Mouse (Mus musculus) CH12.LX (cell line): ENCODE results near the gene Ift22. TPM values are rescaled to one million over a fixed set of nuclear protein-coding genes. Genes with fewer than 3 reads are reported as not detected.
"Not testable (repeated sequence)": the region's sequence is repeated elsewhere in the genome, so short reads cannot be mapped to it uniquely, and the experiment has no call there.

ENCODE experiments used
- DNase-seq: peaks from one replicate; pipeline ENCODE4 v3.0.0-alpha.2; 2013; ENCODE audit errors: extremely low read depth
- H3K27ac ChIP-seq: 2 replicates; pipeline ENCODE4 v1.5.1; 2012; ENCODE audit warnings: low read depth, mild to moderate bottlenecking, control low read depth, moderate library complexity; ENCODE audit not compliant: insufficient read depth
- H3K27me3 ChIP-seq: replicated peaks from 2 replicates; pipeline ENCODE3; 2012; ENCODE audit warnings: inconsistent platforms
- H3K36me3 ChIP-seq, 2 experiments: replicated peaks in 1 of 2; 2 replicates each; pipeline versions ENCODE3 to v1.6.1; 2012; ENCODE audit warnings: inconsistent platforms in 1 of 2, low read length in 1 of 2, mild to moderate bottlenecking in 1 of 2, mixed read lengths in 1 of 2, moderate library complexity in 1 of 2; ENCODE audit not compliant: control insufficient read depth in 1 of 2, insufficient read depth in 1 of 2
- H3K4me1 ChIP-seq, 2 experiments: 2 replicates each; pipeline ENCODE4 v1.6.1; 2012; ENCODE audit warnings: inconsistent platforms in 1 of 2, moderate library complexity in 1 of 2; ENCODE audit not compliant: insufficient read depth in 2 of 2, control insufficient read depth in 1 of 2
- H3K4me2 ChIP-seq: 2 replicates; pipeline ENCODE4 v1.6.1; 2012; ENCODE audit warnings: low read depth, mild to moderate bottlenecking, control low read depth; ENCODE audit not compliant: poor library complexity, insufficient read depth, severe bottlenecking
- H3K4me3 ChIP-seq, 3 experiments: fragments of 150-350 bp in 1 of 3; sonication (generic) in 1 of 3; replicated peaks in 1 of 3; 2 replicates each; pipeline versions ENCODE3 to v1.5.1; 2011 to 2012; ENCODE audit warnings: low read depth in 2 of 3, low read length in 2 of 3, mild to moderate bottlenecking in 2 of 3, moderate library complexity in 2 of 3, control low read depth in 1 of 3, improper control_type of control experiment in 1 of 3, inconsistent platforms in 1 of 3, mixed read lengths in 1 of 3; ENCODE audit not compliant: poor library complexity in 1 of 3
- H3K79me2 ChIP-seq: replicated peaks from 2 replicates; pipeline ENCODE4 v1.6.1; 2012; ENCODE audit warnings: mild to moderate bottlenecking, moderate library complexity; ENCODE audit not compliant: control insufficient read depth, poor library complexity, insufficient read depth, severe bottlenecking; ENCODE audit errors: extremely low read depth
- H3K9ac ChIP-seq: 2 replicates; pipeline ENCODE4 v1.6.1; 2012; ENCODE audit warnings: low read depth, mild to moderate bottlenecking, control low read depth, moderate library complexity; ENCODE audit not compliant: insufficient read depth
- H3K9me3 ChIP-seq: replicated peaks from 2 replicates; pipeline ENCODE3; 2012; ENCODE audit warnings: low read length, inconsistent platforms, mixed read lengths
- BHLHE40 ChIP-seq: IDR thresholded peaks from 2 replicates; pipeline ENCODE4 v1.6.1; 2011; ENCODE audit warnings: mild to moderate bottlenecking, low read depth, low read length, improper control_type of control experiment
- CHD1 ChIP-seq: IDR thresholded peaks from 2 replicates; pipeline ENCODE4 v1.6.1; 2012; ENCODE audit warnings: low read depth, low read length, improper control_type of control experiment, inconsistent platforms
- CTCF ChIP-seq, 2 experiments: IDR thresholded peaks in 1 of 2; conservative IDR thresholded peaks in 1 of 2; 2 replicates each; pipeline ENCODE4 v1.5.1; 2011 to 2012; ENCODE audit warnings: low read depth in 2 of 2, low read length in 2 of 2, improper control_type of control experiment in 1 of 2, inconsistent platforms in 1 of 2, mild to moderate bottlenecking in 1 of 2, moderate library complexity in 1 of 2
- EP300 ChIP-seq: IDR thresholded peaks from 2 replicates; pipeline ENCODE4 v1.6.1; 2011; ENCODE audit warnings: low read length, improper control_type of control experiment
- GABPA ChIP-seq: IDR thresholded peaks from 2 replicates; pipeline ENCODE4 v1.6.1; 2012; ENCODE audit warnings: low read depth, low read length, improper control_type of control experiment, inconsistent platforms; ENCODE audit not compliant: insufficient replicate concordance
- IRF4 ChIP-seq: IDR thresholded peaks from 2 replicates; pipeline ENCODE4 v1.6.1; 2014; ENCODE audit warnings: low read depth, mild to moderate bottlenecking, inconsistent platforms, low read length, improper control_type of control experiment
- JUN ChIP-seq: IDR thresholded peaks from 2 replicates; pipeline ENCODE4 v1.6.1; 2011; ENCODE audit warnings: low read depth, mild to moderate bottlenecking, low read length, improper control_type of control experiment, moderate library complexity; ENCODE audit not compliant: insufficient read depth
- JUND ChIP-seq: conservative IDR thresholded peaks from 2 replicates; pipeline ENCODE4 v1.6.1; 2011; ENCODE audit warnings: low read depth, low read length, improper control_type of control experiment
- MAX ChIP-seq: IDR thresholded peaks from 2 replicates; pipeline ENCODE4 v1.6.1; 2011; ENCODE audit warnings: low read length, improper control_type of control experiment
- MAZ ChIP-seq: IDR thresholded peaks from 2 replicates; pipeline ENCODE4 v1.6.1; 2012; ENCODE audit warnings: low read depth, mild to moderate bottlenecking, inconsistent platforms, low read length, improper control_type of control experiment, moderate library complexity
- MEF2A ChIP-seq: IDR thresholded peaks from 2 replicates; pipeline ENCODE4 v1.6.1; 2014; ENCODE audit warnings: low read depth, mild to moderate bottlenecking, inconsistent platforms, low read length, improper control_type of control experiment, borderline replicate concordance
- POLR2A ChIP-seq: IDR thresholded peaks from 2 replicates; pipeline ENCODE4 v1.6.1; 2011; ENCODE audit warnings: low read depth, mild to moderate bottlenecking, improper control_type of control experiment, low read length
- RAD21 ChIP-seq: IDR thresholded peaks from 2 replicates; pipeline ENCODE4 v1.6.1; 2011; ENCODE audit warnings: low read depth, mild to moderate bottlenecking, low read length, improper control_type of control experiment, moderate library complexity
- RCOR1 ChIP-seq: conservative IDR thresholded peaks from 2 replicates; pipeline ENCODE4 v1.6.1; 2012; ENCODE audit warnings: low read depth, mild to moderate bottlenecking, inconsistent platforms, low read length, improper control_type of control experiment
- SMC3 ChIP-seq: IDR thresholded peaks from 2 replicates; pipeline ENCODE4 v1.6.1; 2011; ENCODE audit warnings: low read depth, low read length, improper control_type of control experiment
- TCF12 ChIP-seq: IDR thresholded peaks from 2 replicates; pipeline ENCODE4 v1.6.1; 2014; ENCODE audit warnings: low read depth, mild to moderate bottlenecking, inconsistent platforms, low read length, improper control_type of control experiment
- USF1 ChIP-seq: IDR thresholded peaks from 2 replicates; pipeline ENCODE4 v1.6.1; 2014; ENCODE audit warnings: low read depth, mild to moderate bottlenecking, inconsistent platforms, low read length, improper control_type of control experiment
- USF2 ChIP-seq: conservative IDR thresholded peaks from 2 replicates; pipeline ENCODE4 v1.6.1; 2011; ENCODE audit warnings: low read depth, low read length, improper control_type of control experiment
- ZKSCAN1 ChIP-seq: IDR thresholded peaks from 2 replicates; pipeline ENCODE4 v1.6.1; 2012; ENCODE audit warnings: low read depth, inconsistent platforms, low read length, improper control_type of control experiment, borderline replicate concordance
- ZMIZ1 ChIP-seq: IDR thresholded peaks from 2 replicates; pipeline ENCODE4 v1.6.1; 2012; ENCODE audit warnings: low read depth, mild to moderate bottlenecking, inconsistent platforms, low read length, improper control_type of control experiment
- ZNF384 ChIP-seq: IDR thresholded peaks from 2 replicates; pipeline ENCODE4 v1.6.1; 2012; ENCODE audit warnings: low read depth, low read length, improper control_type of control experiment, inconsistent platforms
- dilution Hi-C: fragments of 300-500 bp; cut with MboI; formaldehyde crosslinking; loops from 2 replicates; pipeline ENCODE4 v1.14.3; 2020; ENCODE audit warnings: low sequenced_read_pairs; ENCODE audit not compliant: extremely low pct_unique_long_range_greater_than_20kb, extremely low pct_ligation_motif_present
- in situ Hi-C: fragments of 300-500 bp; cut with MboI; formaldehyde crosslinking; loops from 3 replicates; pipeline ENCODE4 v1.14.3; 2019; ENCODE audit warnings: low sequenced_read_pairs, low pct_ligation_motif_present, low pct_unique_long_range_greater_than_20kb, mixed read lengths
- polyA plus RNA-seq: library from polyadenylated mRNA; unstranded; fragments of >175 nt; gene quantifications from 2 replicates; pipeline ENCODE4 v1.2.1, GENCODE M21; 2012; ENCODE audit warnings: low read depth; ENCODE audit not compliant: insufficient read length
- total RNA-seq, 2 experiments: library from RNA; depleted of rRNA; stranded (reverse); fragments of 300-350 nt in 1 of 2; fragments of >200 nt in 1 of 2; gene quantifications; 2 replicates each; pipeline ENCODE4 v1.2.3; 2012 to 2014

Ift22 gene
- total and polyA plus RNA-seq, 3 experiments = 16.8 to 39.6 (median 18.5) TPM

GRCm38 (mm10) chr5:136937621-136938020, 29.7 kb downstream of the Ift22 start:
- in situ Hi-C loops = no loop called here
- no peak overlapping the region for H3K27ac ChIP-seq
- TF ChIP-seq MAX (no peak), SMC3 (no peak), ZNF384 (no peak), JUN (no peak), TCF12 (no peak), BHLHE40 (no peak), USF2 (no peak), USF1 (no peak), MAZ (no peak), ZMIZ1 (no peak), EP300 (no peak), CTCF (conservative IDR thresholded peaks at IDR 0.05 in 1 of 2, IDR thresholded peaks at IDR 0.05 in 1 of 2; ENCODE audit: low read depth in 2 of 2, low read length in 2 of 2) (no peak), MEF2A (no peak), JUND (no peak), ZKSCAN1 (no peak), POLR2A (no peak), CHD1 (no peak), RCOR1 (no peak), IRF4 (no peak)
- peaks cover 5 to 11% of the 10 kb centered on the region in 2 experiments for H3K4me1 ChIP-seq
- no peak for DNase-seq
- H3K27me3 ChIP-seq = no peaks in the 10 kb centered on the region
- H3K4me2 ChIP-seq = no peak overlapping the region
- peaks cover 0 to 2% of the 10 kb centered on the region in 2 experiments for H3K36me3 ChIP-seq
- no peak overlapping the region for H3K9ac ChIP-seq
- peaks cover 4% of the 10 kb centered on the region for H3K9me3 ChIP-seq
- no peak overlapping the region for H3K4me3 ChIP-seq
- dilution Hi-C loops = no loop called here
- no peaks in the 10 kb centered on the region for H3K79me2 ChIP-seq

GRCm38 (mm10) chr5:136939284-136939683, 31.3 kb downstream of the Ift22 start:
- Histone ChIP-seq H3K4me3 (no peak overlapping the region), H3K27me3 (no peaks in the 10 kb centered on the region), H3K4me1 (peaks cover 2 to 16% of the 10 kb centered on the region in 2 experiments; a peak in 2 of 4 replicates), H3K36me3 (no peaks in the 10 kb centered on the region)
- TF ChIP-seq RAD21 = peak; percentile 22
- no peak for TF ChIP-seq GABPA
- TF ChIP-seq CTCF (conservative IDR thresholded peaks at IDR 0.05 in 1 of 2, IDR thresholded peaks at IDR 0.05 in 1 of 2; ENCODE audit: low read depth in 2 of 2, low read length in 2 of 2) = peak; percentile 34 to 47
- TF ChIP-seq, all 38 proteins: peak for 2
- H3K9me3 ChIP-seq = peaks cover 4% of the 10 kb centered on the region
- no peak for DNase-seq
- H3K4me2 ChIP-seq = no peak overlapping the region
- no peaks in the 10 kb centered on the region for H3K79me2 ChIP-seq
- in situ Hi-C loops (no loop called here), dilution Hi-C loops (no loop called here)
- no peak overlapping the region for H3K9ac ChIP-seq
- H3K27ac ChIP-seq = no peak overlapping the region

DNA sequence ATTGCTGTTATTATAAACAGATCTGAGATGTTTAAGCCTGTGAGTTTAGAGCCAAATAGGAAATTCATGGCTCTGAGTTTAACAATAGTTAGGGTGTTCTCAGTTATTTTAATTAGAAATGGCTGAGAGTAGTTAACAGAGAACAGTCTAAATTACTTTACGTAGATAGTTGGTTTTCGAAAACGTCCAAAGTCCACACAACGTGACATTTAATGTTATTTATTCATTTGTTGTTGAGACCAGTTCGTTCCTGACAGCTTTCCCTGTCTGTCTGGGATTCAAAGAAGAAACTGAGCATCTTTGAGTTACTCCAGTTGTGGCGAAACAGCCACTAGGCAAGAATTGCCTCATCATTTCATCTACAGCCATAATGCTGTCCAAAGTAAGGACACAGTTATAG, 32.1 kb downstream of the Ift22 start:
- H3K4me2 ChIP-seq, H3K27me3 ChIP-seq, H3K9me3 ChIP-seq, in situ Hi-C loops, H3K79me2 ChIP-seq, H3K27ac ChIP-seq, dilution Hi-C loops, H3K4me3 ChIP-seq, H3K36me3 ChIP-seq, H3K9ac ChIP-seq, DNase-seq: not testable (repeated sequence)
- H3K4me1 ChIP-seq = peaks cover 2 to 16% of the 10 kb centered on the region in 2 experiments; a peak in 2 of 4 replicates
